Mouse (Mus musculus) ES-Bruce4 (cell line): ENCODE results near the gene Adam3. TPM values are rescaled to one million over a fixed set of nuclear protein-coding genes. Genes with fewer than 3 reads are reported as not detected.

ENCODE experiments used
- H3K27ac ChIP-seq: 2 replicates; pipeline ENCODE4 v1.5.1; 2012; ENCODE audit warnings: low read length, inconsistent platforms; ENCODE audit not compliant: insufficient read depth
- H3K27me3 ChIP-seq: 2 replicates; pipeline ENCODE4 v1.6.1; 2012; ENCODE audit warnings: mild to moderate bottlenecking, low read length, inconsistent platforms; ENCODE audit not compliant: control insufficient read depth, poor library complexity, insufficient read depth, severe bottlenecking
- H3K36me3 ChIP-seq: 2 replicates; pipeline ENCODE4 v1.6.1; 2012; ENCODE audit warnings: inconsistent platforms, mild to moderate bottlenecking, low read length, moderate library complexity; ENCODE audit not compliant: control insufficient read depth, poor library complexity, insufficient read depth, severe bottlenecking
- H3K4me1 ChIP-seq: one replicate; pipeline ENCODE4 v1.8.1; 2011; ENCODE audit warnings: low read length; ENCODE audit not compliant: control insufficient read depth, insufficient read depth
- H3K4me3 ChIP-seq: 2 replicates; pipeline ENCODE4 v1.5.1; 2011; ENCODE audit warnings: low read depth, mild to moderate bottlenecking, low read length
- H3K9ac ChIP-seq: 2 replicates; pipeline ENCODE4 v1.6.1; 2012; ENCODE audit warnings: low read depth, mild to moderate bottlenecking, inconsistent platforms; ENCODE audit not compliant: poor library complexity, severe bottlenecking
- H3K9me3 ChIP-seq: replicated peaks from 2 replicates; pipeline ENCODE4 v1.6.1; 2012; ENCODE audit warnings: mild to moderate bottlenecking, low read length, inconsistent platforms; ENCODE audit not compliant: control insufficient read depth, poor library complexity, insufficient read depth, severe bottlenecking
- CTCF ChIP-seq: IDR thresholded peaks from one replicate; pipeline ENCODE4 v1.8.1; 2011; ENCODE audit warnings: low read depth, low read length
- EP300 ChIP-seq: IDR thresholded peaks from 2 replicates; pipeline ENCODE4 v1.6.1; 2011; ENCODE audit warnings: low read depth, low read length; ENCODE audit not compliant: insufficient read depth
- POLR2A ChIP-seq: IDR thresholded peaks from one replicate; pipeline ENCODE4 v1.8.1; 2011; ENCODE audit warnings: low read length; ENCODE audit not compliant: insufficient read depth
- polyA plus RNA-seq: library from polyadenylated mRNA; stranded (reverse); fragments of >200 nt; gene quantifications from 2 replicates; pipeline ENCODE4 v1.2.4, GENCODE M21; 2011; ENCODE audit warnings: low read depth; ENCODE audit not compliant: missing spikeins, insufficient read depth, insufficient read length

Gene Adam3
- not detected in 2 replicates for polyA plus RNA-seq

- Histone ChIP-seq H3K9me3 (no peaks in the 10 kb centered on the region), H3K27ac (no peak within 1 kb of the TSS), H3K4me1 (no peaks in the 10 kb centered on the region), H3K9ac (no peak within 1 kb of the TSS), H3K27me3 (no peaks in the 10 kb centered on the region; the same call in 1 of the 2 replicates), H3K4me3 (no peak within 1 kb of the TSS), H3K36me3 (no peaks in the 10 kb centered on the region)
- no peak for TF ChIP-seq POLR2A
- TF ChIP-seq EP300, result no peak
- no peak for TF ChIP-seq CTCF
Measured at GRCm38 (mm10) chr8:24725630-24726029, at the start of gene Adam3. Adam3 (minus strand) TSS chr8:24725852.

DNA sequence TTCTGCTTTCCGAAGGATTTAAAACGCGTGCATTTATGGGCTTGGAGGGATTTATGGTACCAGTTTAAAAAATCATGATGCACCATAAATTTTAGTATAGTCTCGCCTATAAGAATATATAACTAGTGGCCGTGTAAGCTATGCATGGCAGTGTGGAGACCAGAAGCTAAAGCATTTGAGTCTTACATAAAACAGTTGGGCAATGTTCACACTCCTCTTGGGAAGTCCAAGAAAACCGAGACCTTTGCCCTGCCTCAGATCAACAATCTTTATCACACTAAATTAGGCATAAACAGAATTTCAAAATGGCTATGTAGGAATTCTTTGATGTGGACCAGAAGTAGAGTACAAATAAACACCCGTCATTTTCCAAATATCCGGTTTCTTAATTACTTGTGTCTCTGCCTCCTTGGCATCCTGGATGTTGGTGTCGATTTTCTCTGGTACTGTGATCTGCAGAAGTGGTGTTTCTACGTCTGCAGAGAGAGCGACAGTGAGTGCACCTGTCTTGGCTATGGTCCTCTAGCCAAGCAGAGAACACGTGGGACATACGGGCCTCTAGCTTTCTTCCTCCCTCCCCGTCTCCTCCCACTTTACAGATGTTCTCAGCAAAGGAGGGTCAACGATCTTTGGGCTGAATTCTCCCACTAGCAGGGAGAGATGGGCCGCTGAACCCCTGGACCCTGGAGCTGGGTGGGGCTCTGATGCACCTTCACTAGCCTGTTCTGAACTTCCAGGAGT, 596 bp downstream of the Adam3 start:
- no peaks in the 10 kb centered on the region for H3K36me3 ChIP-seq
- no peaks in the 10 kb centered on the region; the same call in 1 of the 2 replicates for H3K27me3 ChIP-seq
- no peaks in the 10 kb centered on the region for H3K9me3 ChIP-seq
- H3K27ac ChIP-seq, result no peak overlapping the region
- no peak for TF ChIP-seq EP300
- no peak for TF ChIP-seq POLR2A
- TF ChIP-seq CTCF, result no peak
- H3K9ac ChIP-seq, result no peak overlapping the region
- H3K4me1 ChIP-seq, result no peaks in the 10 kb centered on the region
- no peak overlapping the region for H3K4me3 ChIP-seq

Other genes with a start within 250 kb of the Adam3 start
- gene Adam5, start 98.5 kb upstream of the Adam3 start, polyA plus RNA-seq, result not detected in 2 replicates